Mouse (Mus musculus) ovary, postnatal 10 days (tissue): Measurements from ENCODE around the gene Tm4sf5.
"Not testable (repeated sequence)": the region's sequence is repeated elsewhere in the genome, so short reads cannot be mapped to it uniquely, and the experiment has no call there.

Experiments
- DNase-seq: peaks from one replicate; pipeline ENCODE4 v3.0.0; 2022; ENCODE audit warnings: low spot score

The Tm4sf5 gene

DNA sequence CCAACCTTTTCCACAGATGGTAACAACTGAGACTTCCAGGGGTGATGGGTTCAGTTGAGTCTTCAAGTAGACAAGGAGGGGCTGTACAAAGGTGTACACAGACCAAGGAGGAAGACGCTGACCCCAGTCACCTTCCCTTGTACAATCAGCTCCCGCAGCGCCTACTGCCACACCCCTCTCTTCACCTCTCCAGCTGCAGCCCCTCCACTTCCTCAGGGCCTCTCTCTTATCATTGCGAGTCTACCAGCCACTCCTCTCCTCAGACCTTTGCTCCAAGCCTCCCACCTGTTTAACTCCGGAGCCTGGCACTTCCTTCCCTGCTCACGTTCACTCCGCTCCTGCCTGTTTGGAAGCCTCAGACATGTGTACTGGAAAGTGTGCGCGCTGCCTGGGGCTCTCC lies at the start of gene Tm4sf5:
TSS of gene Tm4sf5 (plus strand) at position 275 of the 400 bp plus-strand sequence.
- DNase-seq: no peak

DNA sequence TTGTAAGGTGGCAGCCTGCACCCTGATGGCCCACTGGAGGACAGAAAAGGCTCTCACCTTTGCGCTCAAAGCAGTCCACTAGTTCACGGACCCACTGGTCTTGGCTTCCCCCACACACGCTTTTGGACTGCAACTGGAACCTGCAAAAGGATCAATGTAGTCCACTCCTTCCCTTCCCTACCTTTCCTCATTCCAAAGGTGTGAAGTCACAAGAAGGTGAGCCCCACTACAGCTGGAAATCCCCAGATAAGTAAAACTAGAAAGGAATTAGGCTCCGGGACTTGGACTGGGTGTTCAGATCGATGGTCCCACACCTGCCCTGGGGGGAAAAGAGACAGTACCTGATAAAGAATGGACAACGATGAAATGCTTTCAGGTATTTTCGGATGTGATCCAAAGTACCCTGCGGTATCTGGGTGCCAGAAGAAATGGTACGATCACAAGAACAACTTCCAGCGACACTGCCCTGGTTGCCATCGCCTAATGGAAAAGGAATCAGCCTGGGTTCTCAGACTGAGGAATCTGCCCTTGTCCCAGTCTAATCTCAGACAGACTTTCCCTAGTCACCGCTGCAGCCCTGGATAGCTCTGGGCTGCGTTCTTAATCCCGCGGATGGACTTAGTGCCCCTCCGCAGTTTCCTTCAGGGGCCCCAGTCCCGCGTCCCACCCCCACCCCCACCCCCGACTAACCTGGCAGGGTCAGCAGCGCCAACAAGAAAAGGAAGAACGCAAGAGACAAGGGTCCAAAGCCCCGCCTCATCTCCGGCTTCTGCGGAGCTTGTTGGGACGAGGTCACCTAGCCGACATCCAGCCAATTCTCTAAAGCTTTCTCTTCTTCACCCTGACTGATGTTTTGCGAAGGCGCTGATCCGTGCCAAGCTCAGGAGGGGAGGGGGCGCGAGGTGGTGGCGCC lies 46.1 kb upstream of the Tm4sf5 start, which contains the start of gene Zmynd15:
TSS of gene Zmynd15 (plus strand) at position 746 of the 913 bp plus-strand sequence.
- DNase-seq: no peak

DNA sequence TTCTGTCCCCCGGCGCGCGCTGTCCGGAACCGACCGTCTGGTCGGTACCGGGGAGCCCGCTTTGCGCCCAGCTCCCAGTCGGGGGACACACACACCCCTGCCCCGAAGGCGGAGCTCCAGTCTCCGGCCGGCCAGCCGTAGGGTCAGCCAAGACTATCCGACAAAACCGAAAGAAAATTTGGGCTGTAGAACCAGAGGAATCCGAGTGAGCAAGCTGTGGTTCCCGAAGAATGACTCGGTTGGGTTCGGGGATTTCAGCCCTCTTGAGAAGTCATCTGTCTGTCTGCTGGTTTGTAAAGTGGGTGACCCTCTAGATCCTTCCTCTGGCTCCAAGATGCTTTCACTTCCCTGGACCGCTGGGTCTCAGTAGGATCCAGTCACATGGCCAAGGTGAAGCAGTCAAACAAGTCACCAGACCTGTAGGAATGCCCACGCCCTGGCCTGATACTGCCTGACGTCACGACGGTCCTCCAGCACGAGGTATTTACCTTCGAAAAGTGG lies 45.4 kb upstream of the Tm4sf5 start, which contains the start of gene Cxcl16:
TSS of gene Cxcl16 (minus strand) at position 384 of the 501 bp plus-strand sequence.
- peak; percentile 31 for DNase-seq

DNA sequence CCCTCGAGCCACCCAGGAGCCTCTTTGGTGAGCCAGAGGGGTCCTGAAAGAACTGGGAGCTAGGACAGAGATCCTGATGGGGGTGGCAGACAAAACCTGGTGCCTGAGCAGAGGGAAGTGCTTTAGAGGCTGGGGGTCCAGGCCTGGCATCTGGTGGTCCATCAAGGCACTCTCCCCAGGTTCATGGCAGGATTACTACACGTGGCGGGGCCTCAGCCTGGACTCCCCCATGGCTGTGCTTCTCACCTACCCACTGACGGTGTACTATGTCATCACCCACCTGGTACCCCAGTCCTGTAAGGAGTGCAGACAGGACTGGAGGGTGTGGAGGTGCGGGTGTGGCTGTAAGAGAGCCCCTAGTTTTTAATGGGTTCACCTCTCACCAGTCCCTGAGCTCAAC lies 41.1 kb upstream of the Tm4sf5 start:
- no peak for DNase-seq

DNA sequence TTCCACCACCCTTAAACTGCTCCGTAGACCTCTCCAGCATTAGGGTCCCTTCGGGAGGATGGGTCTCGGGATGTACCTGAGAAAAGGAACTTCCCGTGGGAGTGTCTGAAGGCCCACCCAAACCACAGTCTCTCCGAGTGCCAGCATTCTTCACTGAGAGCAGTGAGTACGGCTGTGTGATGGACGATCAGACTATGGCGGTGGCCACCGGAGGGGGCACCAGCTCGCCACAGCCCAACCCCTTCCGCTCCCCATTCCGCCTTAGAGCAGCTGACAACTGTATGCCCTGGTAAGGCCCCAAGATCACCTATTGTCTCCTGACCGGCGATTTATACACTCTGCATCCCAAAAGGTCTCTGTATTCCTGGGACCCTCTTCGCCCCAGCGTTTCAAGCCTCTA lies 39.8 kb upstream of the Tm4sf5 start:
- no peak for DNase-seq

DNA sequence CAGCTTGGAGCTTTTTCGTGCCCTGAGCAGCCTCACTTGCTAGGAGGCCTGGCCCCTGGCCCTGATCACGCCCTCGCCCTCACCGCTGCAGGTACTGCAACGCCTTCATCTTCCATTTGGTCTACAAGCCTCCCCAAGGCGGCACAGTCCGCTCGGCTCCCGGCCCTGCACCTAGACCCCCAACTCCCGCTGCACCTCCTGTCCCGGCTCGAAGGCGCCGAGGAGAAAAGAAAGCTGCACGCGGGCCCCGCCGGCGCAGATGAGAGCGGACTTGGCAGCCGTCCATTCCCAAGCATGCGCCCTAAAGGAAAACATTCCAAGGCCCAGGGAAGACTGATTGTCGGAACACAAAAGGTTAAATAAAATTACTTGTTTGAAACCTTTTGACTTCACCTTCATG lies 39.2 kb upstream of the Tm4sf5 start:
- no peak for DNase-seq

DNA sequence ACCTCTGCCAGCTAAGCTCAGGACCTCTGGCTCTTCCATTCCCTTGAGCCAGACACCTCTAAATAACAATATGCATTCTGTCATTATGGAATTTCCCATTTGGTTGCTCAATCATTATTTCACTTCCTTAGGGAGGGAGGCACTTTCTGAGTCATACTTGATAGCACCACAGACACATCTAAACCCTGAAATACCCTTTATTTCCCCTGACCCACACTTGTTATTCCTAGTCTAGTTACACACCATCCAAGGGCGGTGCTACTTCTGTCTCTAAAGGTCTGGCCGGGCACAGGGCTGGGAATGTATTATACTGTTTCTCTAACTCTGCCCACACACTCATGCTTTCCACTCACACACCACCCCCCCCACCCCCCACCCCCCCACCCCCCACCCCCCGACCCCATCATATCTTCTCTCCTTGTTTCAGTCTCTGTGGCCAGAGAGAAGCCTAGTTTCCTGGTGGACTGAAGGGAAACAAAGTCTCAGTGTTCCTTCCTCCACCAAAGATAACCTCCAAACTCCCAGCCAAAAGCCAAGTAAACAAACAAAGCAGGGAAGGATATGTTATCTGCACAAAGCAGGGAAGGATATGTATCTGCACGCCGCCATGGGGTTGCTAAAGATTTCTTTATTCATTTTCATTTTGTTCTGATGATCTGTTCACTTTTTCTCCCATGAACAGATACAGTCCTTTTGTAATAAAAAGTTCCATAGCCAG lies 37.0 kb upstream of the Tm4sf5 start:
- no peak for DNase-seq

DNA sequence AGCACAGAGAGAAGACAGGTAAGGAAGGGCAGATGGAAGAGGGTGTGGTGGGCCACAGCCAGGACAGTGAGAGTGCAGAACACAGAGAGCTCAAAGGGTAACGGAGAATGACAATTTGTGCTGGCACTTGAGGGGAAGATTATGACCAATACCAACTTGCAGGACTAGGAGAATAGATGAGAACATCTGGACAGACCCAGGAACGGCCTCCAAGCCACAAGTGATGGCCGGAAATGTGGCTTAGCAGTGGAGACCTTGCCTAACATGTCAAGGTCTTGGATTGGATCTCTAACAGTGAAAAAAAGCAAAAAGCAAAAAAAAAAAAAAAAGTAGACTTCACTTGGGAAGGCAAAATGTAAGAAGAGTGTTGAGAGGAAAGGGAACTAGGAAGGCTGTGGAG lies 35.3 kb upstream of the Tm4sf5 start:
- no peak for DNase-seq

DNA sequence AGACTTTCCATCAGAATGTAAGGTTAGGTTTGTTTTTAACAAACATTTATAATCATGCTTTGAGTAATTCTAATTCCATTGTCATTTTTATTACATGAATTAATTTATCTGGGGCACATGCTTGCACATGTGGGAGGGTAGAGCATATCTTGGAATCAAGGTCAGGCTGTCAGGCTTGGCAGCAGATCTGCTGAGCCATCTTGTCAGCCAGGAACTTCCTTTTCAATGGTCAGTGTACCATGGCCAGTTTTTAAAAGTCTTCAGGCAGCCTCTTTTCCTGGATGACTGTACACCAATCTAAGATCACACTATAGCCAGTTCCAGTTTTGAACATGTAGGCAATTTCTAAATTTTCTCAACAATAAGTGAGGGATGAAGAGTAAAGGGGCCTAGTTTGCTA lies 32.3 kb upstream of the Tm4sf5 start:
- no peak for DNase-seq

DNA sequence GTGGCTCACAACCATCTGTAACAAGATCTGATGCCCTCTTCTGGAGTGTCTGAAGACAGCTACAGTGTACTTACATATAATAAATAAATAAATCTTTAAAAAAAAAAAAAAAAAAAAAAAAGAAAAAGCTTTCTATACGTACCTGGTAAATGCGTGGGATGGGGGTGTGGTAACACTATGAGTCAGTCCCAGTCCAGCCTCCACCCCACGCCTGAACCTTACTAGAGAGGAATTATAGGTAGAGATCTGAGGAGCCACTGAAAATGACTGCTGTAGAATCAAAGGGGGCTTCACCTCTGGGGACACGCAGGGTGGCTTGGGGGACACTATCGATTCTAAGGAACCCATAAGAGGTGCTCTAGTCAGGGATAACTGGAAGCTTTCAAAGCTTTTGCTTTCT lies 31.8 kb upstream of the Tm4sf5 start:
- DNase-seq: not testable (repeated sequence)

DNA sequence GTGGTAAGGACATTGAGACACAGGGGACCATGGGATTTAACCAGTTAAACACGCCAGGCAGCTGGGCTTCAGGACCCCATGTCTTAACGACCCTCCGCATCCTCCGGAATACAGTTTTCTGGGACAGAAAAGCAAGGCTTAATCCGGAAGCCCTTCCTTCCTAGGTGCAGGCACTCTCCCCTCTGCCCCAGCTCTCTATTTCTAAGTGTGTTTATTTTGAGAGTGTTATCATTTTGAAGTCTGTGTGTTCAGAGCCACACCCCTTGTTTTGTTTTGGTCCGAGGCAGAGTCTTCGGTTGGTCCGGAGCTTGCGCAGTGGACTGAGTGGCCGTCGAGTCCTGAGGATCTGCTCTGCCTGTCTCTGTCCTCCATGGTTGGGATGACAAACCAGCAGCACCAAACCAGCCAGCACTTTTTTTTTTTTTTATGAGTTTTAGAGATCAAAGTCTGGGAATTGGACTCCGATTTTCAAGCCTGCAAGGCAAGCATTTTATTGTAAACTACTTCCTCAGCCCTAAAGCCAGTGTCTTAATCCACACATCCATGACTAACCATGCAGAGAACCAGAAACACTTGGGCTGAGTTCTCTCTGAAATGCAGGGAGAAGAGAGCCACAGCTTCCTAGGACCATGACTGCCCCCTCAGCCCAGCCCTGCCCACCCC lies 30.0 kb upstream of the Tm4sf5 start:
- DNase-seq: no peak

DNA sequence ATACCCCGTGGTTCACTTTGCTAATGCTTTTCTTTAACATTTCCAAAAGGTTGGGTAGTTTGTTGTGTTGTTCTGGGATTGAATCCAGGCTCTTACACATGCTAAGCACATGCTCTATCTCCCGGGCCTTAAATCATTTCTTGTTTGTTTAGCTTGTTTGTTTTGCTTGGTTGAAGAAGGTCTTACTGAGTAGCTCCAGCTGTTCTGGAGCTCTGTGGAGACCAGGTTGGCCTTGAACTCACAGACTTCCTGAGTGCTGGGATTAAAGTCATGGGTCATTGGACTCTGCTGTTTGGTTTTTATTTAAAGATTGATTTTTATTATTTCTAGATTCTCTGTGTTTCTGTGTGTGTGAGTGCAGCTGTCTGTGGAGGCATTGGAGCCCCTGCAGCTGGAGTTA lies 19.5 kb upstream of the Tm4sf5 start:
- DNase-seq: no peak

DNA sequence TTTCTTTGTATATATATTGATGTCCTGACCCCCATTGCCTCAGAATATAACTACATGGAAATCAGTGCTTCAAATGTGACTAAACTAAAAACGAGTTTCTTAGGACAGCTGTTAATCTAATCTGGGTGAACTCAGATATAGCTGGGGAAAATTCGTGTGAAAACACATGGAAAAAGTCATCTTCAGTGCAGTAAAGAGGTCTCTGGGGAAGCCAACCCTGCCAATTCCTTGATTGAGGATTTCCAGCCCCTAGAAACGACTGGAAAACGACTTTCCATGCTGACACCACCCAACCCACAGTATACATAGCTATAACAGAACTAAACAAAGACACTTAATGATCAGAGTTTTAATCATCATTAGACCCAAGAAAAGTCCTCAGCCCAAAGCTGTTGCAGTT lies 17.2 kb upstream of the Tm4sf5 start:
- DNase-seq: no peak

DNA sequence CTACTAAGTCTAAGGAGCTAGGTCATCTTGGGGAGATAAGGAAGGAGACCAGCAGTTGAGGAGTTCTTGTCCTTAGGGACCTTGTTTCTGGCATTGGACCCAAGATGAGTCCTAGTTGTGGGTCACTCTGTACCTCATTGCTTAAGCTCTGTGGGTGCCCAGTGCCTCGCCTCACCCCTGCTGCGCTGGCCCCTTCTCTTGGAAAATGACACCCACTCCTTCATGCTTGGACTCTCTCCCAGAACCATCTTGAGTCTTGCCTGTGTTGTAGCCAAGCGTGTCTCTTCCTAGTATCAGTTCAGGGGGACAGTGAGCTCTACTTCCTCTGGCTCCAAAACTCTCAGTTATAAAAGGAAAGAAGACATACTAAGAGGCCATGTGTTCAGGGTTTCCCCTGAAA lies 15.9 kb upstream of the Tm4sf5 start:
- no peak for DNase-seq

DNA sequence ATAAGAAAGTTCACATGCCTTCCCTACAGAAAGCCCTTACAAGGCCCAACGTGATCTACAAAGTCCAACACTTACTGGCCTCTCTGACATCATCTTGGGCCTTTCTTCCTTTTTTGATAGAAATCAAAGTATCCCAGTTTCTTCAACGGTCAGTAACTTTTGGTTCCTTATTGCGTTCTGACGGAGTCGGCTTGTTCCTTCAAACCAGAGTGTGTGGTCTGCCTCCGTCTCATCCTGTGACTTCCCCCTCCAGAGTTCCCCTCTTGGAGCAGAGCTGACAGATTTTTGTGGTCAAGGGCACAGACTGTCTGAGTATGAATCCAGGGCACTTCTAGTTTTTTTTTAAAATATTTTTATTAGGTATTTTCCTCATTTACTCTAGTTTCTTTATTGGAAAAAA lies 15.4 kb upstream of the Tm4sf5 start:
- DNase-seq: no peak

DNA sequence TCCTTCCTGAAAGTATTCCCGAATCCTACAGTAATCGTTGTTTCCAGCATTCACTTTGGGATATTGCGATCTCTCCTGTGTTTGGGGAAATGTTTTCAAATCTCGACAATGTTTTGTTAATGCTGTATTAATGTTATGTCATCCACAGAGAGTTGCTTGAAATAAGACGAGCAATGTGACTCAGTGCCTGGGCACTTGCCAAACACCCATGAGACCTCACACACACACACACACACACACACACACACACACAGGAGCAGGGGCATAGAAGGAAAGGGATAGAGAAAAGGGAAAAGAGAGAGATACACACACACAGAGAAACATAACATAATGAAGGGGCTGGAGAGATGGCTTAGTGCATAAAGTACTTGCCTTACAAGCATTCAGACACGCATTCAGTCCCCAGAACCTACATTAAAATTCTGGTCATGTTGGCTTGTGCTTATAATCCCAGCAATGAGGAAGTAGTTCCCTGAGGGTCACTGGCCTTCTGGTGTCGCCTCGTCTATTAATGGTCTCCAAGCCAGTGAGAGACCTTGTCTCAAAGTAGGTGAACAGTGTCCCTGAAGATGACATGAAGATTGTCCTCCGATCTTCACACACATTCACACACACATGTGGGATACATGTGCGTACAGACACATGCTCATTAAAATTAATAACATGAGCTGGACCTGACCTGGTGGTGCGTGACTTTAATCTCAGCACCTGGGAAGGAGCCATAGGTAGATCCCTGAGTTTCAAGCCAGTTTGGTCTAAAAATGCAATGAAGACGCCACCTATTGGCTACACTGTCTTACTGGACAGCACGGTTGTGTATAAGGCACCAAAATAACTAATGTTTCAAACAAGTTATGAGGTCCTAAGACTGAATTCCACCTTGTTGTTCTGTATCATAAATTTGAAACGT lies 5.2 kb upstream of the Tm4sf5 start:
- no peak for DNase-seq

DNA sequence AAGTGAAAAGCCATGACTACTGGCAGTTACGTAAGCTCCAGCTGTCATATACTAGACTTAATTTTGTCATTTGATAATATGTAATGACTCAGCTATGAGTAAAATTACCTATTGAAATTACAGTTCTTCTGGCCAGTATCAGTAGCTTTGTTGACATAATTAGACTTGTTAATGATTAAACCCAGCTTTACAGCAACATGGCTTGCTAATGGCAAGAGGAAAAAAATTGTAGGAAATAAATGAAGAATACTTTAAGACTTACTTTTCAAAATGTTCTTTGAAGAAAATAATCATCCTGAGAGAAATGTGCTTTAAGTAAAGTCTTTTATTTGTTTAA lies 4.6 kb upstream of the Tm4sf5 start:
- DNase-seq: no peak

DNA sequence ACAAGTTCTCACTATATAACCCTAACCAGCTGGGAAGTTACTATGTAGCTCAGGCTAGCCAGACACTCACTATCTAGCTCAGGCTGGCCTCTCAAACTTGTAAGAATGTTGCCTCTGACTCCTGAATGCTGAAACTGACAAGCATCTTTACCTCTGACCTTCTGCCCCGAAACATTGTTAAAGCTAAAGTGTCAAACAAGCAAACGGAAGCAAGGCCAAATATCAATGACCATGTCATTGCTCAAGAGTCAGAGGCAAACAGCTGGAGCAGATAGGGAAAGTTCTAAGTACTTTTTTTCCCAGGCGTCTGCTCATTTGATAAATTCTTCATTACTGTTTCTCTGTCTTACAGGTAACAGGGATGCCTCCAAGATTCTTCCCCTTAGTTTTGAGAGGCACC lies 3.0 kb upstream of the Tm4sf5 start:
- no peak for DNase-seq

DNA sequence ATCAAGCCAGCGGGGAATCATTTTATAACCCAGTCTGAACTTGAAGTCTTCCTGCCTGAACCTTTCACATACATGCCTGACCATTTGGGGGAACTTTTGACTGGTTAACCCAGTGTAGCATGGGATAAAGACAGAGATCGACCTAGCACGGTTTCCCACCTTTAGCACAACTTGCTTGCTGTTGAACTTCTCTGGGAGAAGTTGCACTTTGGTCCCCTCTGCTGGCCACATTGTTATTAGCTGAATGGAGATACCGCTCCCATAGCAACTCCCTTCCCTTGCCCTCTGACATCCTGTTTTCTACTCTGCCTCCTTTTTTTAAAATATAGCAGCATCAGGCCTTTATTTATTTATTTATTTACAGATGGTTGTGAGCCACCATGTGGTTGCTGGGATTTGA lies 1.3 kb downstream of the Tm4sf5 start:
- DNase-seq: no peak

DNA sequence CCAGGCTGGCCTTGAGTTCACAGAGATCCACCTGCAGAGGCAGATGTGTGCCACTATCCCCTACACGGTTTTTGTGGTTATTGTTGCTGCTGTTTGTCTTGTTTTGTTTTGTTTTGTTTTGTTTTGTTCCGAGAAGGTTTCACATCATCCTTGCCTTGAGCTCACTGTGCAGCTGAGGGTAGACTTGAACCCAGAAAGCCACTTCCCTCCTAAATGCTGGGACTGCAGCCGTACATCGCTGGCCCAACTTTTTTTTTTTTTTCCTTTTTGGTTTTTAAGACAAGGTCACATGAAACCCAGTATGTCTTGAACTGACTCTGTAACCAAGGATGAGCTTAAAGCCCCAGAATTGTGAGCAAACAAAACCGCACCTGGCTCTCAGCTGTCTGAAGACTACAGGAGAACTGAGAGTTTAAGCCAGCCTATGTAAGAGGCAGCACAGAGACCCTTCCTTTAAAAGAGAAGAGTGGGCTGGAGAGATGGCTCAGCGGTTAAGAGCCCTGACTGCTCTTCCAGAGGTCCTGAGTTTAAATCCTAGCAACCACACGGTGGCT lies 2.0 kb downstream of the Tm4sf5 start:
- no peak for DNase-seq
